Comparison of ENCODE assay signal across 8 mouse cellular contexts in the genomic region with DNA sequence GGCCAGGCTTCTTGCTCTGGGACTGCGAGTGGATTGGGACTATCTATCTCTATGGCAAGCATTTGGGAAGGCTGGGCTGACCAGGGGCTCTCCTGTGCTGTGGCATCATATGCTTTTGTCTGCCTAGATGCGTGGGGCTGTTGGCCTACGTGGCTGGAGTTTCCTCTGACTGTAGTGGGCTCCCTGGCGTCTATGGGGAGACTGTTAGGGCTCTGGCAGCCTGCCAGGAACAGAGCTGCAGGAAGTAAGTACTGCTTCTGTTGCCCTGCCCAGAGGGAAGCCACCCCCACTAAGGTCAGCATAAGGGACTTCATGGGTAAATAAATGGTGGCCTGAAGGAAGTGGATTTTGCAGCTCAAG. TPM values are rescaled to one million over a fixed set of nuclear protein-coding genes. Genes with fewer than 3 reads are reported as not detected.
DNase-seq lines count a peak whose midpoint lies in the region; ATAC-seq and TF ChIP-seq lines count a peak whose summit lies in the region.

No protein-coding gene starts in this region.

- TF ChIP-seq CTCF in bone marrow, adult 2 months (IDR thresholded peaks at IDR 0.05; ENCODE audit: control insufficient read depth, insufficient read depth, low read length) = no peak
- no peak for TF ChIP-seq CTCF in gastrocnemius, adult 2 months (IDR thresholded peaks at IDR 0.05)

- H3K27ac ChIP-seq in bone marrow, adult 2 months (ENCODE audit: control insufficient read depth, insufficient read depth, low read depth, low read length, poor library complexity) = peak overlapping the region; percentile 1; the same call in 1 of the 2 replicates
- H3K27ac ChIP-seq in gastrocnemius, adult 2 months = peak overlapping the region; percentile 100
- H3K27ac ChIP-seq in hindbrain, embryonic 16.5 days (ENCODE audit: low read depth, low read length) = no peak overlapping the region; the same call in 1 of the 2 replicates
- H3K27ac ChIP-seq in liver, embryonic 11.5 days (ENCODE audit: low read depth, low read length) = peak overlapping the region; percentile 100

- no peak for TF ChIP-seq POLR2A in bone marrow, adult 2 months (IDR thresholded peaks at IDR 0.05; ENCODE audit: borderline replicate concordance, control insufficient read depth, low read depth, low read length)

- 2% methylated on average over 4 of the region's 4 CpGs for WGBS in bone marrow, adult 2 months
- 18% methylated on average over 4 of the region's 4 CpGs for WGBS in hindbrain, embryonic 16.5 days
- 40% methylated on average over 4 of the region's 4 CpGs for WGBS in liver, embryonic 11.5 days

- H3K4me2 ChIP-seq in hindbrain, embryonic 16.5 days (ENCODE audit: low read length) = peak overlapping the region; percentile 76
- peak overlapping the region; percentile 99 for H3K4me2 ChIP-seq in liver, embryonic 11.5 days

- intact Hi-C loops in gastrocnemius, adult 2 months (cut with DNase I) = no loop called here

- peaks cover 8% of the 10 kb centered on the region for H3K4me1 ChIP-seq in bone marrow, adult 2 months (ENCODE audit: control insufficient read depth, insufficient read depth, low read length)
- peaks cover 53% of the 10 kb centered on the region for H3K4me1 ChIP-seq in hindbrain, embryonic 16.5 days (ENCODE audit: control insufficient read depth, insufficient read depth, low read depth, low read length)
- H3K4me1 ChIP-seq in liver, embryonic 11.5 days (replicated peaks; ENCODE audit: control insufficient read depth, insufficient read depth, low read length) = peaks cover 30% of the 10 kb centered on the region

- peaks cover 34% of the 10 kb centered on the region for H3K36me3 ChIP-seq in hindbrain, embryonic 16.5 days (ENCODE audit: control insufficient read depth, insufficient read depth, low read length)
- peaks cover 61% of the 10 kb centered on the region for H3K36me3 ChIP-seq in liver, embryonic 11.5 days (ENCODE audit: control insufficient read depth, insufficient read depth, low read length)

- no peaks in the 10 kb centered on the region for H3K27me3 ChIP-seq in hindbrain, embryonic 16.5 days (replicated peaks; ENCODE audit: control insufficient read depth, insufficient read depth, low read length)
- H3K27me3 ChIP-seq in liver, embryonic 11.5 days (replicated peaks; ENCODE audit: control insufficient read depth, insufficient read depth, low read length) = no peaks in the 10 kb centered on the region

- ATAC-seq in hindbrain, embryonic 16.5 days = no peak
- no peak for ATAC-seq in liver, embryonic 11.5 days (replicated peaks; ENCODE audit: low FRiP score)
- ATAC-seq in activated CD4-positive, CD25-positive, alpha-beta regulatory T cell, adult 4 months = no peak

- no peaks in the 10 kb centered on the region for H3K9me3 ChIP-seq in hindbrain, embryonic 16.5 days (ENCODE audit: control insufficient read depth, low read length)
- no peaks in the 10 kb centered on the region for H3K9me3 ChIP-seq in liver, embryonic 11.5 days (ENCODE audit: control insufficient read depth, low read length)

- peak overlapping the region; percentile 41; the same call in 1 of the 2 replicates for H3K9ac ChIP-seq in hindbrain, embryonic 16.5 days (ENCODE audit: low read depth, low read length)
- H3K9ac ChIP-seq in liver, embryonic 11.5 days (ENCODE audit: low read depth, low read length) = peak overlapping the region; percentile 99

- peak; percentile 62 to 71 for DNase-seq in spleen, adult 18-20 months
- no peak for DNase-seq in spleen, adult 12 weeks (ENCODE audit: low spot score)
- DNase-seq in gastrocnemius, adult 2 months = peak; percentile 73
- no peak for DNase-seq in liver, embryonic 11.5 days (ENCODE audit: low spot score)
- peak; percentile 75 to 80 for DNase-seq in natural killer cell, adult 2 months (ENCODE audit: low spot score in 2 of 2)

- H3K4me3 ChIP-seq in bone marrow, adult 2 months (replicated peaks; ENCODE audit: control insufficient read depth, low read depth, low read length) = peak overlapping the region; percentile 56
- peak overlapping the region; percentile 95 for H3K4me3 ChIP-seq in gastrocnemius, adult 2 months
- H3K4me3 ChIP-seq in hindbrain, embryonic 16.5 days (ENCODE audit: low read length) = peak overlapping the region; percentile 93
- H3K4me3 ChIP-seq in liver, embryonic 11.5 days (ENCODE audit: low read depth, low read length) = peak overlapping the region; percentile 99

RNA-seq across cellular contexts. Expression of gene Ptbp1, which starts 3.2 kb away (rescaled TPM):
- 113 and 188 TPM in 2 replicates for polyA plus RNA-seq in bone marrow, adult 2 months (2011; ENCODE audit: insufficient read depth, insufficient read length, low replicate concordance, missing spikeins)
- total RNA-seq in gastrocnemius, adult 2 months (2021) = 10 to 100 TPM; 18.8 to 25.1 TPM
- polyA plus RNA-seq in hindbrain, embryonic 16.5 days (2015; fragmentation: Nextera tagmentation; extraction: Ambion mirVana) = 61.2 and 79.2 TPM in 2 replicates
- 329 and 336 TPM in 2 replicates for polyA plus RNA-seq in liver, embryonic 11.5 days (2014; fragmentation: Nextera tagmentation; extraction: Ambion mirVana)
- 100 to 1,000 TPM in 1 of 2 experiments, 10 to 100 TPM in 1; 94.0 to 159 TPM for polyA plus RNA-seq in activated CD4-positive, CD25-positive, alpha-beta regulatory T cell, adult 4 months (2017; shearing (Covaris generic))

RNA-seq across cellular contexts. Expression of gene Prtn3, which starts 16.8 kb away (rescaled TPM):
- polyA plus RNA-seq in bone marrow, adult 2 months (2011; ENCODE audit: insufficient read depth, insufficient read length, low replicate concordance, missing spikeins) = 143 and 259 TPM in 2 replicates
- not detected for total RNA-seq in gastrocnemius, adult 2 months (2021)
- polyA plus RNA-seq in hindbrain, embryonic 16.5 days (2015; fragmentation: Nextera tagmentation; extraction: Ambion mirVana) = 10.4 and 11.2 TPM in 2 replicates
- 50.9 and 52.4 TPM in 2 replicates for polyA plus RNA-seq in liver, embryonic 11.5 days (2014; fragmentation: Nextera tagmentation; extraction: Ambion mirVana)
- polyA plus RNA-seq in activated CD4-positive, CD25-positive, alpha-beta regulatory T cell, adult 4 months (2017; shearing (Covaris generic)) = not detected

RNA-seq across cellular contexts. Expression of gene Plppr3, which starts 17.0 kb away (rescaled TPM):
- 16.4 and 32.4 TPM in 2 replicates for polyA plus RNA-seq in bone marrow, adult 2 months (2011; ENCODE audit: insufficient read depth, insufficient read length, low replicate concordance, missing spikeins)
- total RNA-seq in gastrocnemius, adult 2 months (2021) = under 1 TPM in 1 of 2 experiments, not detected in 1; 0.17 TPM
- polyA plus RNA-seq in hindbrain, embryonic 16.5 days (2015; fragmentation: Nextera tagmentation; extraction: Ambion mirVana) = 387 and 426 TPM in 2 replicates
- polyA plus RNA-seq in liver, embryonic 11.5 days (2014; fragmentation: Nextera tagmentation; extraction: Ambion mirVana) = 17.6 and 20.9 TPM in 2 replicates
- 1 to 10 TPM; 1.6 to 2.1 TPM for polyA plus RNA-seq in activated CD4-positive, CD25-positive, alpha-beta regulatory T cell, adult 4 months (2017; shearing (Covaris generic))

RNA-seq across cellular contexts. Expression of gene Elane, which starts 28.6 kb away (rescaled TPM):
- 102 and 162 TPM in 2 replicates for polyA plus RNA-seq in bone marrow, adult 2 months (2011; ENCODE audit: insufficient read depth, insufficient read length, low replicate concordance, missing spikeins)
- not detected for total RNA-seq in gastrocnemius, adult 2 months (2021)
- polyA plus RNA-seq in hindbrain, embryonic 16.5 days (2015; fragmentation: Nextera tagmentation; extraction: Ambion mirVana) = 0.26 and 0.32 TPM in 2 replicates
- polyA plus RNA-seq in liver, embryonic 11.5 days (2014; fragmentation: Nextera tagmentation; extraction: Ambion mirVana) = 11.1 and 11.8 TPM in 2 replicates
- polyA plus RNA-seq in activated CD4-positive, CD25-positive, alpha-beta regulatory T cell, adult 4 months (2017; shearing (Covaris generic)) = not detected

RNA-seq across cellular contexts. Expression of gene Cfd, which starts 33.2 kb away (rescaled TPM):
- polyA plus RNA-seq in bone marrow, adult 2 months (2011; ENCODE audit: insufficient read depth, insufficient read length, low replicate concordance, missing spikeins) = 20.0 TPM in 1 of 2 replicates, not detected in the other
- total RNA-seq in gastrocnemius, adult 2 months (2021) = 10 to 100 TPM; 12.9 to 77.1 TPM
- polyA plus RNA-seq in hindbrain, embryonic 16.5 days (2015; fragmentation: Nextera tagmentation; extraction: Ambion mirVana) = not detected in 2 replicates
- polyA plus RNA-seq in liver, embryonic 11.5 days (2014; fragmentation: Nextera tagmentation; extraction: Ambion mirVana) = not detected in 2 replicates
- polyA plus RNA-seq in activated CD4-positive, CD25-positive, alpha-beta regulatory T cell, adult 4 months (2017; shearing (Covaris generic)) = not detected

Comparison
In these comparisons a context has a peak if more than half of its experiments do, and no peak if none do; other contexts are left out.
1. DNase-seq: peak in spleen, adult 18-20 months (2 of 2), gastrocnemius, adult 2 months (single experiment) and natural killer cell, adult 2 months (2 of 2); none in spleen, adult 12 weeks (single experiment) and liver, embryonic 11.5 days (single experiment).
2. RNA of gene Prtn3, which starts 16.8 kb away (polyA plus RNA-seq): 143 to 259 TPM in bone marrow, adult 2 months, 50.9 to 52.4 TPM in liver, embryonic 11.5 days and 10.4 to 11.2 TPM in hindbrain, embryonic 16.5 days; not detected in activated CD4-positive, CD25-positive, alpha-beta regulatory T cell, adult 4 months; every median in the first group is over 10 times any median in the second.
3. RNA of gene Plppr3, which starts 17.0 kb away (polyA plus RNA-seq): 387 to 426 TPM in hindbrain, embryonic 16.5 days; 16.4 to 32.4 TPM in bone marrow, adult 2 months, 17.6 to 20.9 TPM in liver, embryonic 11.5 days and 1.6 to 2.1 TPM in activated CD4-positive, CD25-positive, alpha-beta regulatory T cell, adult 4 months; every median in the first group is over 10 times any median in the second.
4. Peak in every context shown above with its lines, with median percentiles within 50 percentile points of each other: H3K4me3 ChIP-seq.